Mouse (Mus musculus) heart, adult 2 months (tissue): ENCODE measurements around the gene Gstp2. TPM values are rescaled to one million over a fixed set of nuclear protein-coding genes. Genes with fewer than 3 reads are reported as not detected.

Experiments
- DNase-seq, 2 experiments: peaks; one replicate each; pipeline ENCODE4 v3.0.0; 2021
- H3K27ac ChIP-seq: fragments of 200-600 bp; 2 replicates; pipeline ENCODE4 v1.8.1; 2022
- H3K27me3 ChIP-seq: fragments of 200-500 bp; 2 replicates; pipeline ENCODE4 v1.6.1; 2012; ENCODE audit warnings: mild to moderate bottlenecking, low read length, inconsistent platforms, mixed read lengths; ENCODE audit not compliant: control insufficient read depth, insufficient read depth
- H3K36me3 ChIP-seq: fragments of 200-500 bp; 2 replicates; pipeline ENCODE4 v1.6.1; 2012; ENCODE audit warnings: low read length, inconsistent platforms; ENCODE audit not compliant: control insufficient read depth, insufficient read depth
- H3K4me1 ChIP-seq: fragments of 200-500 bp; 2 replicates; pipeline ENCODE4 v1.6.1; 2011; ENCODE audit warnings: low read length; ENCODE audit not compliant: control insufficient read depth, insufficient read depth
- H3K4me3 ChIP-seq: fragments of 200-600 bp; 2 replicates; pipeline ENCODE4 v1.8.1; 2022
- H3K79me2 ChIP-seq: fragments of 200-500 bp; replicated peaks from 2 replicates; pipeline ENCODE4 v1.6.1; 2012; ENCODE audit warnings: mild to moderate bottlenecking, inconsistent platforms, low read length, moderate library complexity, mixed read lengths; ENCODE audit not compliant: control insufficient read depth, insufficient read depth
- H3K9ac ChIP-seq: fragments of 200-500 bp; 2 replicates; pipeline ENCODE4 v1.6.1; 2012; ENCODE audit warnings: low read depth, mild to moderate bottlenecking, control low read depth, inconsistent platforms, low read length, mixed read lengths
- CTCF ChIP-seq: fragments of 200-600 bp; IDR thresholded peaks from 2 replicates; pipeline ENCODE4 v1.8.1; 2022; ENCODE audit warnings: antibody characterized with exemption, mild to moderate bottlenecking, moderate library complexity
- EP300 ChIP-seq: fragments of 200-500 bp; IDR thresholded peaks from 2 replicates; pipeline ENCODE4 v1.6.1; 2011; ENCODE audit warnings: low read depth, low read length, control low read depth; ENCODE audit not compliant: insufficient read depth
- POLR2A ChIP-seq: fragments of 200-500 bp; IDR thresholded peaks from 2 replicates; pipeline ENCODE4 v1.6.1; 2011; ENCODE audit warnings: mild to moderate bottlenecking, low read depth, low read length, control low read depth; ENCODE audit not compliant: insufficient read depth
- WGBS: fragments of 180-500 bp; shearing (Covaris S2); methylation state at CpG from one replicate; pipeline ENCODE4 v1.1.7; 2018; 5-methylcytosine and 5-hydroxymethylcytosine counted together
- intact Hi-C: fragments of 180-260 bp; cut with DNase I; formaldehyde crosslinking; loops from one replicate; pipeline ENCODE4 v1.15.1; 2025
- polyA plus RNA-seq: library from polyadenylated mRNA; depleted of rRNA; stranded (reverse); fragments of >200 nt; gene quantifications from 2 replicates; pipeline ENCODE4 v1.2.3, GENCODE M21; 2012
- total RNA-seq, 2 experiments: library from RNA; stranded (reverse); gene quantifications; 2 replicates each; pipeline ENCODE4 v1.2.3; 2021

Gene Gstp2
- total and polyA plus RNA-seq, 3 experiments, result 38.3 to 137 (median 121) TPM

DNA sequence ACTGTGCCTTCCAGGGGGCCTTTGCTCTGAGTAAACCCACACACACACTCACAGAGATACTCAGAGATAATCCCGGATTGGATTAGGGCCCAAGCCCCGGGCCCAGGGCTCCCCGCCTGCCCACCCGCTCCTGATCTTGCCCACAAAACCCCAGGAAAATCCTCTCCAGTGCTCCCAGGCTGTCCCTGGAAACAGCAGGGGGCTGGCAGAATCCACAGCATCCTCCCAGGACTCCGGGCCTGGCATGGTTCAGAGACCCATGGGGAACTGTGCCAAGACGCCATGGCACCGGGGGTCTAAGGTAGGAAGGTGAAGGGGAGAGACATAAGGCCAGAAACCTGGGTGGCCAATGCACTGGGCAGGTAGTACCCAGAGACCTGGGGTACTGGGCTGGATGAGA, 37.5 kb upstream of the Gstp2 start:
- WGBS, result 76% methylated on average over 7 of the region's 7 CpGs
- H3K4me1 ChIP-seq, result no peaks in the 10 kb centered on the region
- TF ChIP-seq CTCF (no peak), EP300 (no peak), POLR2A (no peak)
- H3K27ac ChIP-seq, result no peak overlapping the region
- no peaks in the 10 kb centered on the region for H3K79me2 ChIP-seq
- DNase-seq, result no peak
- H3K4me3 ChIP-seq, result no peak overlapping the region
- intact Hi-C loops, result no loop called here
- H3K9ac ChIP-seq, result no peak overlapping the region
- H3K36me3 ChIP-seq, result no peaks in the 10 kb centered on the region
- no peaks in the 10 kb centered on the region for H3K27me3 ChIP-seq

DNA sequence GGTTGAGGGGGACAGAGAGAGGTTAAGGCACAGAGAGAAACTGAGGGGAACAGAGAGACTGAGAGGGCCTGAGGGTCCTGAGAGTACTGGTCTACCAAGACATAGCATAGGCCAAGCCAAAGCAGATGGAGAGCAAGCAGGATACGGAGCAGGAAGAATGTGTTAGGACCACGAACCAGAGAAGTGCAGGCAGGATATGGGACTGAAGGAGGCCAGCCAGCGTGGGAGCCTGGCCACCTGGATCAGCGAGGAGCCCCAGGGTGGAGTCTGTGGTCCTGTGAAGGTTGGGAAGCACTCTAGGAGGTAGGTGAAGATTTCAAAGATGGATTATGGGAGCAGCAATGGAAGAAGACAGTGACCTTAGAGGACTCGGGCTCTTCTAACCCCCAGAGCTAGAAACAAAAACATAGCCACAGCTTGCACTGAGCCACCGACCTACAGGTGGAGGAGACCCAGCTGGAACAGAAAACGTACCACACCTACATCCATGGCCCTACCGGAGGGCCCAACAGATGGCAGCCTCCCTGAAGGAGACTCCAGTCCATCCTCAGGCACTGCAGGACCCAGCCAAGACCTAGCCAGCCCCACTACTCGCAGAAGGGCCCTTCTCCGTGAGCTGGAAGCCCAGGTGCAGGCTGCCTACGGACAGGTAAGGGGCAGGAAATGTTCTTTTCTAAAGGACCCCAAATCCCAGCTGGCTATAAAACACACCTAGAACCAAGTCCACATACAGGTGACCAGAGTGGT, 36.6 kb upstream of the Gstp2 start:
- TF ChIP-seq CTCF (no peak), POLR2A (no peak), EP300 (no peak)
- Histone ChIP-seq H3K79me2 (no peaks in the 10 kb centered on the region), H3K27me3 (no peaks in the 10 kb centered on the region), H3K4me3 (no peak overlapping the region), H3K27ac (no peak overlapping the region), H3K36me3 (no peaks in the 10 kb centered on the region), H3K9ac (no peak overlapping the region), H3K4me1 (no peaks in the 10 kb centered on the region)
- WGBS, result 77% methylated on average over 11 of the region's 11 CpGs
- DNase-seq, result no peak
- intact Hi-C loops, result no loop called here

DNA sequence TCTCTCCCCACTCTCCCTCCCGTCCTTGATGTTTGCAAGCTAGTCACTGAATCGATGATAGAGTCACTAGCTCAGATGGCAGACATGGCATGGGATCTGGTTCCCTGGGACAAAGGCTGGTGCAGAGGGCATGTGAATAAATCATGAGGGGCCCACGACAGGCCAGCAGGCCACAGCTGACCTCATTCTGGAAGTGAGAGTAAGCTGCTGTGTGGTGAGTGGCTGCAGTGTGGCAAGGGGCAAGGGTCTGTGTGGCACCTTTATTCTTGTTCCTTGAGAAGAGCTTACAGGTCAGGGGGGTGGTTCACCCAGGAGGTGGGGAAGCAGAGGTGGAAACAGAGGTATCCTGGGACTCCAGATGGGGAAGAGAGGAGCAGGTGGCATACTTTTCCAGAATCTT, 35.6 kb upstream of the Gstp2 start, which contains the start of gene Cabp2:
Cabp2 (plus strand) TSS at position 185 of the 400 bp plus-strand sequence.
- Histone ChIP-seq H3K27me3 (no peaks in the 10 kb centered on the region), H3K36me3 (no peaks in the 10 kb centered on the region), H3K79me2 (no peaks in the 10 kb centered on the region), H3K9ac (no peak within 1 kb of the TSS), H3K4me3 (no peak within 1 kb of the TSS), H3K27ac (no peak within 1 kb of the TSS), H3K4me1 (no peaks in the 10 kb centered on the region)
- no peak for DNase-seq
- TF ChIP-seq EP300, result no peak
- TF ChIP-seq POLR2A, result no peak
- no peak for TF ChIP-seq CTCF
- 78% methylated on average over 3 of the region's 3 CpGs for WGBS
- intact Hi-C loops, result no loop called here

DNA sequence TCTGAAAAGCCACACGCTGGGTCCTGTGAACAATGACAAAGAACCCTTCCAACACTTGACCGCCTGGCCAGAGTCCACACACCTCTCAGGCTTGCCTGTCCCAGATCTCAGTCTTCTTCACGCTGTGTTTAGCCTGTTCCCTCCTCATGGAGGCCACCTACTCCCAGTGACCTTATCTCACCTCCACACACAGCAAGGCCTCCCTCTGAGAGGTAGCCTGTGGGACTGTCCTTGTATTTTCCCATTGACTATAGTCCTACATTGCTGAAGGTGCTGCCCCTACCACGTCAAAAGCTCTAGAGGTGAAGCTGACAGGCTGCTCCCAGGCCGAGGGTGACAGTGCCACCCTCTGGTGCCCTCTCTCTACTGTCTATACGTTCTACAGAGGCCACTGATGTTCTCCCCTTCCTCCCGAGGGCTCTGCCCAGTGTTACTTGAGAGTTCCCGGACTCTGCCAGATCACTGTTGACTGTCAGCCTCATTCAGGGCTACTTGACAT, 34.7 kb upstream of the Gstp2 start:
- no peak for DNase-seq
- intact Hi-C loops, result no loop called here
- H3K27ac ChIP-seq, result no peak overlapping the region
- H3K9ac ChIP-seq, result no peak overlapping the region
- no peak overlapping the region for H3K4me3 ChIP-seq
- TF ChIP-seq EP300, result no peak
- no peak for TF ChIP-seq POLR2A
- TF ChIP-seq CTCF, result peak; percentile 26; the same call in 1 of the 2 replicates
- 46% methylated on average over 8 of the region's 8 CpGs for WGBS
- no peaks in the 10 kb centered on the region for H3K4me1 ChIP-seq
- no peaks in the 10 kb centered on the region for H3K79me2 ChIP-seq
- no peaks in the 10 kb centered on the region for H3K36me3 ChIP-seq
- no peaks in the 10 kb centered on the region for H3K27me3 ChIP-seq

DNA sequence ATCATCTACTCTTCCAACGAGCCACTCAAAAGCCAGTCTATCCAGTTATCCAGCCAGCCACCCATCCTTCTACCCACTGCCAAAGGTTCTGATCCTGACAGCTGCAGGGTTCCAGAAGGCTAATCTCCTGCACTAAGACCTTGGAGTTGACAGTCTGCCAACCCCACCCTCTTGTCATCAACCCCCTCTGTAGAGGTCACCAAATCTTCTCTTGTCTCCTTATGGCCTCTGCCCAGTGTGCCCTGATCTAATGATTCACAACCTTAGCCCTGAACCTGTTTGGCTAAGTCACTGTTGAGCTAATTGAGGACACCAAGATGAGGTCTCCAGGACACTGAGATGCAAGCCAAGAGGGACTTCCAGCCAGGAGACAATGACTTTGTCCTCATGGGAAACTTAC, 33.8 kb upstream of the Gstp2 start:
- H3K27ac ChIP-seq, result no peak overlapping the region
- H3K36me3 ChIP-seq, result no peaks in the 10 kb centered on the region
- no peaks in the 10 kb centered on the region for H3K79me2 ChIP-seq
- H3K27me3 ChIP-seq, result no peaks in the 10 kb centered on the region
- WGBS, result 68% methylated on average over 1 of the region's 1 CpGs
- DNase-seq, result no peak
- intact Hi-C loops, result no loop called here
- no peak overlapping the region for H3K9ac ChIP-seq
- no peak overlapping the region for H3K4me3 ChIP-seq
- no peaks in the 10 kb centered on the region for H3K4me1 ChIP-seq
- TF ChIP-seq POLR2A, result no peak
- no peak for TF ChIP-seq CTCF
- TF ChIP-seq EP300, result no peak

DNA sequence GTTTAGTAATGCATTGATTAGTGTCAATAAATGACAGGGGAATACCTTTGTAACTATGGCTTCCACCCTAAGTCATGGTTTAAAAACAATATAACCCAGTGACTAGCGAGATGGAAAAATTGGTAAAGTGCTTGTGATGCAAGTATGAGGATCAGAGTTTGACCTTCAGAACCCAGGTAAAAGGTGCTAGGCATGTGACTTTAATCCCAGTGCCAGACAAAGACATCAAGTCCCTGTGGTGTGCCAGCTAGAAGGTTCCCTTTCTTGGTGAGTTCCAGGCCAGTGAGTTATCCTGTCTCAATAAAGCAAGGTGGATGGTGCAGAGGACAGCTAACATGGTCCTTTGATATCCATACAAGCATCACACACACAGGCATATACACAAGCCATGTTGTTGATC, 29.7 kb upstream of the Gstp2 start:
- H3K36me3 ChIP-seq, result no peaks in the 10 kb centered on the region
- intact Hi-C loops, result no loop called here
- H3K27me3 ChIP-seq, result no peaks in the 10 kb centered on the region
- H3K9ac ChIP-seq, result no peak overlapping the region
- TF ChIP-seq EP300 (no peak), POLR2A (no peak)
- H3K4me3 ChIP-seq, result no peak overlapping the region
- no peak for DNase-seq
- H3K79me2 ChIP-seq, result no peaks in the 10 kb centered on the region
- no peak overlapping the region for H3K27ac ChIP-seq
- no peaks in the 10 kb centered on the region for H3K4me1 ChIP-seq
- 94% methylated on average over 1 of the region's 1 CpGs for WGBS
